Mouse (Mus musculus) small intestine, adult 2 months (tissue): ENCODE measurements at regions not wholly inside any gene's neighbourhood (a gene's known extent, or its start where the extent isn't known, plus 50 kb on each side); places are given as distances from the start of the nearest gene placed in this dataset.

Experiments used
- CTCF ChIP-seq: fragments of 200-500 bp; IDR thresholded peaks from 2 replicates; pipeline ENCODE4 v1.5.1; 2012; ENCODE audit warnings: low read depth, mild to moderate bottlenecking, control low read depth, inconsistent platforms, low read length, moderate library complexity, mixed read lengths; ENCODE audit not compliant: insufficient replicate concordance, insufficient read length; ENCODE audit errors: extremely low read depth
- POLR2A ChIP-seq: fragments of 200-500 bp; IDR thresholded peaks from 2 replicates; pipeline ENCODE4 v1.6.1; 2012; ENCODE audit warnings: low read depth, mild to moderate bottlenecking, control low read depth, inconsistent platforms, low read length, moderate library complexity

- TF ChIP-seq POLR2A (no peak), CTCF (no peak)
Measured at GRCm38 (mm10) chr7:145010004-145010403, 70.3 kb upstream of the Ccnd1 start.
